Mouse (Mus musculus): Measurements from ENCODE around the gene Tnik. TPM values are rescaled to one million over a fixed set of nuclear protein-coding genes. Genes with fewer than 3 reads are reported as not detected.

The Tnik gene
- polyA plus RNA-seq, 1 experiment from 2014 or later = 1.6 TPM

DNA sequence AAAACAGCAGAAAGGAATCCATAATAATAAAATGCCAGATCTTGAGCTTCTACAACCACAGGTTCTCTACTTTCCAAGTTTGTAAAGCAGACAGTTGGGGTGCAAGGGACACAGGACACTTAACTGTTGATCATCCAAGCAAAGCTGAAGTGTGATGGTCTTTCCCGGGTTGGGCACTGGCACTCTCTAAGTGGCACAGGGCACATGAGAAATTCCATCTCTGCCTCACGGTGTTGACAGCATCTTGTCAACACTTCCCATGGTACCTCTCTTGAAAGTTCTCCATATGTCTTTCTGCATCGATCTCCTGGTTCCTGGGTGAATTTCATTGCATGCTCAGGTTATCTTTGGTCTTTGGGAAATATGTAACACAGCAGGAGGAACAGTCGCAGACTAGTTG lies 373.8 kb downstream of the Tnik start:
- no peak overlapping the region for H3K4me2 ChIP-seq (ENCODE audit: low read depth, low read length)
- H3K9ac ChIP-seq (ENCODE audit: low read depth, low read length) = no peak overlapping the region
- no peaks in the 10 kb centered on the region for H3K9me3 ChIP-seq (replicated peaks; ENCODE audit: control insufficient read depth, low read length)
- H3K27ac ChIP-seq (ENCODE audit: low read length) = no peak overlapping the region
- H3K4me3 ChIP-seq (ENCODE audit: low read depth, low read length) = no peak overlapping the region
- no peaks in the 10 kb centered on the region for H3K4me1 ChIP-seq (ENCODE audit: control insufficient read depth, low read depth, low read length)
- 66% methylated on average over 4 of the region's 4 CpGs for WGBS (ENCODE audit: insufficient replicate concordance)
- H3K36me3 ChIP-seq (ENCODE audit: control insufficient read depth, insufficient read depth) = no peaks in the 10 kb centered on the region
- no peaks in the 10 kb centered on the region for H3K27me3 ChIP-seq (ENCODE audit: control insufficient read depth, insufficient read depth, low read depth, low read length)
- ATAC-seq (ENCODE audit: low read depth) = no peak

DNA sequence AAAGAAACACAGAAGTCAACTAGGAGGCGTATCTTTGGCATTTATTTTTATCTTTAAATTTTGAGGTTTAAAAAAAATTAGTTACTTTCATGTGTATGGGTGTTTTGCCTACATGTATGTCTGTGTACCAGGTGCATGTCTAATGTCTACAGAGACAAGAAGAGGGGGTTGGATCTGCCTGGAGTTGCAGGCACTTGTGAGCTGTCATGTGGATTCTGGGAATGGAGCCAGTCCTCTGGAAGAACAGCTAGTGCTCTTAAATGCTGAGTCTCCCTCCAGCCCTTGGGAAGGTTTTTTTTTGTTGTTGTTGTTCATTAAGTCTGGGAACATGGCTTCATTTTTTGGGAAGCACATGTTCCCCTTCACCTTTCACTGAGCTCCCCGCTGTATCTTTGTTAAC lies 375.9 kb downstream of the Tnik start:
- H3K4me1 ChIP-seq (ENCODE audit: control insufficient read depth, low read depth, low read length) = no peaks in the 10 kb centered on the region
- ATAC-seq (ENCODE audit: low read depth) = no peak
- WGBS (ENCODE audit: insufficient replicate concordance) = 68% methylated on average over 2 of the region's 2 CpGs
- H3K27ac ChIP-seq (ENCODE audit: low read length) = no peak overlapping the region
- no peaks in the 10 kb centered on the region for H3K27me3 ChIP-seq (ENCODE audit: control insufficient read depth, insufficient read depth, low read depth, low read length)
- no peak overlapping the region for H3K4me2 ChIP-seq (ENCODE audit: low read depth, low read length)
- no peaks in the 10 kb centered on the region for H3K36me3 ChIP-seq (ENCODE audit: control insufficient read depth, insufficient read depth)
- H3K9ac ChIP-seq (ENCODE audit: low read depth, low read length) = no peak overlapping the region
- no peaks in the 10 kb centered on the region for H3K9me3 ChIP-seq (replicated peaks; ENCODE audit: control insufficient read depth, low read length)
- H3K4me3 ChIP-seq (ENCODE audit: low read depth, low read length) = no peak overlapping the region

GRCm38 (mm10) chr3:28643252-28643947 lies 380.4 kb downstream of the Tnik start:
- WGBS (ENCODE audit: insufficient replicate concordance) = 66% methylated on average over 9 of the region's 9 CpGs
- H3K27me3 ChIP-seq (ENCODE audit: control insufficient read depth, insufficient read depth, low read depth, low read length) = no peaks in the 10 kb centered on the region
- H3K4me3 ChIP-seq (ENCODE audit: low read depth, low read length) = no peak overlapping the region
- H3K27ac ChIP-seq (ENCODE audit: low read length) = no peak overlapping the region
- H3K4me1 ChIP-seq (ENCODE audit: control insufficient read depth, low read depth, low read length) = no peaks in the 10 kb centered on the region
- H3K4me2 ChIP-seq (ENCODE audit: low read depth, low read length) = no peak overlapping the region
- no peaks in the 10 kb centered on the region for H3K36me3 ChIP-seq (ENCODE audit: control insufficient read depth, insufficient read depth)
- no peak for ATAC-seq (ENCODE audit: low read depth)
- no peaks in the 10 kb centered on the region for H3K9me3 ChIP-seq (replicated peaks; ENCODE audit: control insufficient read depth, low read length)
- no peak overlapping the region for H3K9ac ChIP-seq (ENCODE audit: low read depth, low read length)

DNA sequence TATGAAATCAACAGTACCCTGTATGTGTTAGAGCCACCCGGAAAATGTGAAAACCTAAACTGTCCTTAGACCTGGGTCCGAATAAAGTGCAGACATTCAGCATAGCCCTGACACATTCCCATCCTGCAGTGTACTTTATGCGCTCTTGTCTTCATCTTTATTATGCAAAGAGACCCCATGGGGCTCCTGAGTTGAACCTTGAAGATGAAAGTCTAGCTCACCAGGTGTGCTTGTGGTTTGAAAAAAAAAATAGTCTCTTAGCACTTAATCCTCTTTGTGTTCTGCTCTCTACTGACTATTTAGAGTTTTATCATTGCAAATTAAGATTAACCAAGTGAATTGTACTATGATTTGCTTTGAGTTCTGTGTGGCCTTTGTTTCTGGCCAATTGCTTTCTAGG lies 389.6 kb downstream of the Tnik start:
- no peaks in the 10 kb centered on the region for H3K4me1 ChIP-seq (ENCODE audit: control insufficient read depth, low read depth, low read length)
- H3K9ac ChIP-seq (ENCODE audit: low read depth, low read length) = no peak overlapping the region
- H3K27ac ChIP-seq (ENCODE audit: low read length) = no peak overlapping the region
- no peaks in the 10 kb centered on the region for H3K36me3 ChIP-seq (ENCODE audit: control insufficient read depth, insufficient read depth)
- WGBS (ENCODE audit: insufficient replicate concordance) = 68% methylated on average over 3 of the region's 3 CpGs
- H3K9me3 ChIP-seq (replicated peaks; ENCODE audit: control insufficient read depth, low read length) = no peaks in the 10 kb centered on the region
- no peak for ATAC-seq (ENCODE audit: low read depth)
- no peaks in the 10 kb centered on the region for H3K27me3 ChIP-seq (ENCODE audit: control insufficient read depth, insufficient read depth, low read depth, low read length)
- no peak overlapping the region for H3K4me3 ChIP-seq (ENCODE audit: low read depth, low read length)
- H3K4me2 ChIP-seq (ENCODE audit: low read depth, low read length) = no peak overlapping the region

DNA sequence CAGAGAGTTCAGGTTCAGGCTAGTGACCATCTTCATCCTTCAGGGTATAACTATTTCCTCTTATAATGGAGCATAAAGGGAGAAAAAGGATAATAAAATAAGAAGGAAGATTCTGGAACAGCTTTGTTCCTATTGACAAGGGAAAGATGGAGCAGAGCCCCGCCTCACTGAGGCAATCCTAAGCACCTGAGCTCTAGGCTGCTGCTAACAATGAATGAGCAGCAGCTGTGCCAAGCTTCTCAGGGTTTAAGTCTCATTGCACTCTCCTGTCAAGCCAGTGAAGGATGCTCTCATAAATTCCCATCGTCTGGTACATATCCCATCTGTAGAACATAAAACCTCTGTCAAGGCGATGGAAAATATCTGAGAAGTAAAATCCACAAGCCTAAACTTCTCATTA lies 390.0 kb downstream of the Tnik start:
- H3K27ac ChIP-seq (ENCODE audit: low read length) = no peak overlapping the region
- H3K27me3 ChIP-seq (ENCODE audit: control insufficient read depth, insufficient read depth, low read depth, low read length) = no peaks in the 10 kb centered on the region
- no peaks in the 10 kb centered on the region for H3K9me3 ChIP-seq (replicated peaks; ENCODE audit: control insufficient read depth, low read length)
- no peaks in the 10 kb centered on the region for H3K4me1 ChIP-seq (ENCODE audit: control insufficient read depth, low read depth, low read length)
- ATAC-seq (ENCODE audit: low read depth) = no peak
- no peak overlapping the region for H3K4me2 ChIP-seq (ENCODE audit: low read depth, low read length)
- no peak overlapping the region for H3K9ac ChIP-seq (ENCODE audit: low read depth, low read length)
- no peak overlapping the region for H3K4me3 ChIP-seq (ENCODE audit: low read depth, low read length)
- H3K36me3 ChIP-seq (ENCODE audit: control insufficient read depth, insufficient read depth) = no peaks in the 10 kb centered on the region
- WGBS (ENCODE audit: insufficient replicate concordance) = 63% methylated on average over 3 of the region's 3 CpGs

DNA sequence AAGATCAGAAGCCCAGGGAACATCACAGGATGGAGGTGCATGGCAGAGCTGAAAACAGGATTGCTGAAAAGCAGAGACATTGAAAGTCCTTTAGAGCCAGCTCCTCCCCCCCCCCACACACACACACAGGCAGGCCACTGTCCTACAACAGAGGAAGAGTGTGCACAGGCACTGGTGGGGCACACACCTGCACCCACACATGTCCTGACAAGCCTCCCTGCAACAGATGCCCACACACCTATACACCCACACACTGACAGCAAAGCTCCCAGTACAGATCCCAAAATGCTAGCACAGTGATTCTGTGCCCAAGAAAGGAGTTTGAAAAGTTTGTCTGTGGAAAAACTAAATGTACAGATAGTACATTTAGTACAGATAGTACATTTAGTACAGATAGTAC lies 391.7 kb downstream of the Tnik start:
- Histone ChIP-seq H3K4me3 (ENCODE audit: low read depth, low read length) (no peak overlapping the region), H3K27ac (ENCODE audit: low read length) (no peak overlapping the region), H3K4me1 (ENCODE audit: control insufficient read depth, low read depth, low read length) (no peaks in the 10 kb centered on the region), H3K27me3 (ENCODE audit: control insufficient read depth, insufficient read depth, low read depth, low read length) (no peaks in the 10 kb centered on the region), H3K4me2 (ENCODE audit: low read depth, low read length) (no peak overlapping the region), H3K9me3 (replicated peaks; ENCODE audit: control insufficient read depth, low read length) (no peaks in the 10 kb centered on the region), H3K9ac (ENCODE audit: low read depth, low read length) (no peak overlapping the region), H3K36me3 (ENCODE audit: control insufficient read depth, insufficient read depth) (no peaks in the 10 kb centered on the region)
- no peak for ATAC-seq (ENCODE audit: low read depth)

- no peaks in the 10 kb centered on the region for H3K27me3 ChIP-seq (ENCODE audit: control insufficient read depth, insufficient read depth, low read depth, low read length)
- no peak overlapping the region for H3K9ac ChIP-seq (ENCODE audit: low read depth, low read length)
- no peaks in the 10 kb centered on the region for H3K36me3 ChIP-seq (ENCODE audit: control insufficient read depth, insufficient read depth)
- H3K4me2 ChIP-seq (ENCODE audit: low read depth, low read length) = no peak overlapping the region
- H3K9me3 ChIP-seq (replicated peaks; ENCODE audit: control insufficient read depth, low read length) = no peaks in the 10 kb centered on the region
- no peak overlapping the region for H3K4me3 ChIP-seq (ENCODE audit: low read depth, low read length)
- 56% methylated on average over 1 of the region's 1 CpGs for WGBS (ENCODE audit: insufficient replicate concordance)
- no peaks in the 10 kb centered on the region for H3K4me1 ChIP-seq (ENCODE audit: control insufficient read depth, low read depth, low read length)
- 0 out of 2 replicates have a peak, but pooled peaks have one; percentile 32 for ATAC-seq (ENCODE audit: low read depth)
- no peak overlapping the region for H3K27ac ChIP-seq (ENCODE audit: low read length)
These were observed 395.3 kb downstream of the Tnik start for GRCm38 (mm10) chr3:28658349-28658748.

DNA sequence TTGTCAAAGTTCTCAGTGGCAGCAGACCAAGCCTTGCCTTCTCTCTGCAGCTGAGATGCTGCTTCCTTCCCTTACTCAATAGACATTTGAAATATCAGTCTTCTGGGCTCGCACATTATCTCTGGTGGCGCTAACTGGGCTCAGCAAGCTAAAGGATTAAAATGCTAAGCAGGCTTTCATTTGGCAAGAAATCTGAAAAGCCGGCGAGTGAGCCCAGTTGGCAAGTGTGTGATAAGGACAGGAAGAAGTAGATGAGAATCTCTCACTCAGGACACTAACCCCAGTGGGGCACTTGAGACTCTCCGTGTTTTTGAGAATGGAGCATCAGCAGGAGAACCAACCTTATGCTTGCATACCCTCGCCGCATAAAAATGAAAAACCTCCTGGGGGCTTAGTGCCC lies 417.8 kb downstream of the Tnik start:
- WGBS (ENCODE audit: insufficient replicate concordance) = 67% methylated on average over 7 of the region's 7 CpGs
- Histone ChIP-seq H3K9me3 (replicated peaks; ENCODE audit: control insufficient read depth, low read length) (no peaks in the 10 kb centered on the region), H3K4me1 (ENCODE audit: control insufficient read depth, low read depth, low read length) (no peaks in the 10 kb centered on the region), H3K27me3 (ENCODE audit: control insufficient read depth, insufficient read depth, low read depth, low read length) (no peaks in the 10 kb centered on the region), H3K4me2 (ENCODE audit: low read depth, low read length) (no peak overlapping the region), H3K36me3 (ENCODE audit: control insufficient read depth, insufficient read depth) (no peaks in the 10 kb centered on the region), H3K4me3 (ENCODE audit: low read depth, low read length) (no peak overlapping the region), H3K9ac (ENCODE audit: low read depth, low read length) (no peak overlapping the region), H3K27ac (ENCODE audit: low read length) (no peak overlapping the region)
- ATAC-seq (ENCODE audit: low read depth) = no peak

GRCm38 (mm10) chr3:28681866-28682265 lies 418.9 kb downstream of the Tnik start:
- ATAC-seq (ENCODE audit: low read depth) = peak; percentile 84
- Histone ChIP-seq H3K27ac (ENCODE audit: low read length) (peak overlapping the region; percentile 70), H3K4me3 (ENCODE audit: low read depth, low read length) (no peak overlapping the region), H3K9me3 (replicated peaks; ENCODE audit: control insufficient read depth, low read length) (no peaks in the 10 kb centered on the region), H3K4me2 (ENCODE audit: low read depth, low read length) (no peak overlapping the region), H3K9ac (ENCODE audit: low read depth, low read length) (no peak overlapping the region), H3K36me3 (ENCODE audit: control insufficient read depth, insufficient read depth) (no peaks in the 10 kb centered on the region), H3K27me3 (ENCODE audit: control insufficient read depth, insufficient read depth, low read depth, low read length) (no peaks in the 10 kb centered on the region), H3K4me1 (ENCODE audit: control insufficient read depth, low read depth, low read length) (no peaks in the 10 kb centered on the region)
- 34% methylated on average over 6 of the region's 6 CpGs for WGBS (ENCODE audit: insufficient replicate concordance)

Data from liver, embryonic 16.5 days (tissue).